Mouse (Mus musculus) retina, adult 2 months (tissue): Measurements from ENCODE around the gene Olfr1484.
"Not testable (repeated sequence)": the region's sequence is repeated elsewhere in the genome, so short reads cannot be mapped to it uniquely, and the experiment has no call there.

Experiments used
- DNase-seq: peaks from one replicate; pipeline ENCODE4 v3.0.0-alpha.2; 2012; ENCODE audit warnings: low read depth, low spot score

The Olfr1484 gene

DNA sequence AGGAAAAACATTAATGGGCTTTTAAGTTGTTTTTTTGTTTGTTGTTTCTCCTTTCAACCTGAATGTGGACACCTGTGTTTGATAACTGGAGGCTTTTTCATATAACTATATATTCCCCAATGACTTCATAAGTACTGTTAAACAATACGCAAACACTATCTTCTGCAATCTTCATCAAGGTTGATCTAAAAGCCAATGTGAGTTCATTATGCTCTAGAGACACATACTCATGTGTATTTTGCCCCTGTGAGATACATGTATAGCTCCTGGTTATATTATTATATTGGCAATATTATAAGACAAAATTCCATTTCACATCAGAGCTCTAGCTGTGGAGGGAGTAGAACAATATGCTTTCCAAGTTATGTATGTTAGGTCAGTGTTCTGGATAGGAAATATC lies at the start of gene Olfr1484:
TSS of gene Olfr1484 (plus strand) at position 301 of the 400 bp plus-strand sequence.
- no peak for DNase-seq

DNA sequence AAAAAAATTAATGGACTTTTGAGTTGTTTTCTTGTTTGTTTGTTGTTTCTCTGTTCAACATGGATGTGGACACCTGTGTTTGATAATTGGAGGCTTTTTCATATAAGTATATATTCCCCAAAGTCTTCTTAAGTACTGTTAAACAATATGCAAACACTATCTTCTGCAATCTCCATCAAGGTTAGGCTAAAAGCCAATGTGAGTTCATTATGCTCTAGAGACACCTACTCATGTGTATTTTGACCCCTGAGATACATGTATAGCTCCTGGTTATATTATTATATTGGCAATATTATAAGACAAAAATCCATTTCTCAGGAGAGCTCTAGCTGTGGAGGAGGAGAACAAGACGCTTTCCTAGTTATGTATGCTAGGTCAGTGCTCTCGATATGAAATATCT lies 33.8 kb downstream of the Olfr1484 start, which contains the start of gene Olfr1487:
TSS of gene Olfr1487 (plus strand) at position 301 of the 400 bp plus-strand sequence.
- not testable (repeated sequence) for DNase-seq

DNA sequence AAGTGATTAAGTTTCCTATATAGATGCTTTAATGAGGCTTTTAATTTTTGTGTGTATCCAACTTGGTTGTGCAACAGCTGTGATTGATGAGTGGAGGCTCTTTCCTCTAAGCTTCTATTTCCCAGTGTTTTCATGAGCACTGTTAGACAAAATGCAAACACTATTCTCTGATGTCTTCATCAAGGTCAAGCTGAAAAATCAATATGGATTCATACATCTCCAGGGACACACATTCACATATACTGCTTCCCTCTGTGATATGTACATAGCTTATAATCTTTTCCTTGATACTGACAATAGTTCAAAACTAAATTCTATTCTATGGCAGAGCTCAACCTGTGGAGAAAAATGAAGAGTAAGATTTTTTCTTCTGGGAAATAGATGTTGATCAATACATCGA lies 48.0 kb downstream of the Olfr1484 start, which contains the start of gene Olfr1489:
TSS of gene Olfr1489 (plus strand) at position 301 of the 400 bp plus-strand sequence.
- DNase-seq: no peak
